Mouse (Mus musculus): ENCODE results near the gene Nsdhl.

DNA sequence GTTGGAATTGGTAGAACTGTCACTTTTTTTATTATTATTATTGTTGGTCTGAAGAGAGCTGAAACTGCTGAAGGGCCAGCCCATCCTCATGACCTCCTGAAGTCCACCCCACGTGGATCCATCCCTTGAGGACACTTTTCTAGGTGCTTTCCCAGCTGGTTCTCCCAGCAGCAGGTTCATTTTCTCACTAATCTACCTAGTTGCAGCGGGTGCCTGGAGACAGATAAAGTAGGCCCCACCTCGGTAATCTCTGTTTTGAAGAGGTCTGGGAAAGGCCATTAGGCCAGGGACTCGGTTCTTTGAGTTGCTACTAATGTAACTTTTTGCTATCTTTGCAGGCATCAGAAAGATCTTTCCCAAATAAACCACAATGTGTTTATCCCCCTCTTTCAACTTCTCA is 87.3 kb downstream of the Nsdhl start:
- TF ChIP-seq CTCF (IDR thresholded peaks at IDR 0.05; ENCODE audit: borderline replicate concordance, extremely low read depth, insufficient read depth, insufficient read length) (no peak), POLR2A (IDR thresholded peaks at IDR 0.05; ENCODE audit: borderline replicate concordance, extremely low read depth, insufficient read depth, insufficient read length, poor library complexity, severe bottlenecking) (no peak)
